Mouse (Mus musculus): ENCODE results near the gene Ppp2r5a. TPM values are rescaled to one million over a fixed set of nuclear protein-coding genes. Genes with fewer than 3 reads are reported as not detected.
A peak's percentile ranks its signal among the peaks of the same experiment; 100 is the strongest.

Gene Ppp2r5a
- total RNA-seq, 2 experiments from 2014 or later: 97.7 to 101 TPM

DNA sequence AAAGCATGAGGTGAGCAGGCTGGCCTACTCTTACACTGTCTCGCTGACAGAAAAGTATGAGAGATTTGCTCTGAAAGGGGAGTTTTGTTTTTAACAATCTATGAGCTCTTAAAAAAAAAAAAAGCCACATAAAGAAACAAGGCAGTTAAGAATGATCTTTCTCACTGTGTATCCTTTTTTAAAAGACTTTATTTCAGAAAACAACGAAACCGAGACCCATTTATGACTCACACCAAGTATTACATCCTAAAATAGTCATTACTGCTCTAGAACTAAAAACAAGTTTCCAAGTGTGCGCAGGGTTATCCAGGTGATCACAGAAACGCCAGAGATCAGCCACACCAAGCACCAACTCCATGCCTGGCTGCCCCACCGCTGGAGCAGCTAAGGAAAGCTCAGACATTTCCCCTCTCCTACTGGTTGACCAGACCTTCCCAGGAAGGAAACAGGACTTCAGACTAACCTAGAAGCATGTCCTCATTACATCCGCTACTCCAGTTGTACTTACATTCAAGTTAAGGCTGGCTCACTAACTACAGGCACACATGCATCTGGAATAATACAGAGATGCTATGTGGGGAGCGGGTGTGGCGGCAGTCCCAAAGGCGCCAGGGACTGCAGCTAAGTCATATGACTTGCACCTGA is 18.2 kb downstream of the Ppp2r5a start:
- intact Hi-C loops (cut with DNase I): no loop called here
- DNase-seq: no peak

DNA sequence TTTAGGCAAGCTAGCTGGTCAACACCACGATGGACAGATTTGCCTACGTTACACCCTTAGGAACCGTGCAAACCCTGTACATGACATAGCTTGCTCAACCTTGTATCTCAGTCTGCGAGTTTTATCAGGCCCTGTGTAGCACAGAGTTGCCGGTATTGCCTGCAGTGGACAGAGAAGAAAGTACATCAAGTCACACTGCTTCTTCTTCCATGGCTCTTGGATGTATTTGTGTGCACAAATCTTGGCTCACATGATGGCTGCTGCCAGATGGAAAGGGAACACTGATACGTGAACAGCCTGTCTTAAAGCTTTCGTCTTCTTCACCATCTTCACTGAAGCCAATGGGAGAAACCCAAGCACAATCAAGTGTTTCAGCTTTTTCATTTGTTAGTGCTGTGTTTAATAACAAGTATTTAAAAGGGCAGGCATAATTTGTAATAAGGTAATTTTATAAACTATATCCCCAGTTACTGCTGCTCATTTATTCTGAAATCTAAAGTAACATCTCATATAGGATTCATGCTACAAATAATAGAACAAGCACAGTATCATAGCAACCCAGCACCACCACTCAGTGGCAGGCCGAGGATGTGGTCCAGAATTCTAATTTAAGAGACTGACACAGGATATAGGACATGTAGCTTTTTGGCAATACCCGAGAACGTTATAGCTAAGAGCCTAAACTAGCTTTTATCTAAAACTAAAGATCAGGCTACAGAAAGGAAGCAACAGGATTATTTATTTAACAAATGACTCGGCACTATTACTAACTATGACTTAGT is 20.9 kb downstream of the Ppp2r5a start:
- intact Hi-C loops (cut with DNase I): no loop called here
- DNase-seq: no peak

DNA sequence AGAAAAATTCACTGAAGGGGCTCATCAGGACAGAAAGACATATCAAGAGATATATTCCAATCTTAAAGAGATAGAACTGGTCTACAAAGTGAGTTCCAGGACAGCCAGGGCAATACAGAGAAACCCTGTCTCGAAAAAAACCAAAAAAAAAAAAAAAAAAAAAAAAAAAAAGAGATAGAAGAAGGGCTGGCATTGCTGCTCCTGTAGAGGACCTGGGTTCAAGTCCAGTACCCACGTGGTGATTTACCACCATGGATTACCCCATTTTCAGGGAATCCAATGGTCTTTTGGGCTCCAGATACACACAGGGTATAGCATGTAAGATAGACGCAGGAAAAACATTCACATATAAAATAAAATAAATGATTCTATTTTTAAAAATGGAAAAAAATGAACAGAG is 22.2 kb downstream of the Ppp2r5a start:
- intact Hi-C loops (cut with DNase I): no loop called here
- DNase-seq: no peak

DNA sequence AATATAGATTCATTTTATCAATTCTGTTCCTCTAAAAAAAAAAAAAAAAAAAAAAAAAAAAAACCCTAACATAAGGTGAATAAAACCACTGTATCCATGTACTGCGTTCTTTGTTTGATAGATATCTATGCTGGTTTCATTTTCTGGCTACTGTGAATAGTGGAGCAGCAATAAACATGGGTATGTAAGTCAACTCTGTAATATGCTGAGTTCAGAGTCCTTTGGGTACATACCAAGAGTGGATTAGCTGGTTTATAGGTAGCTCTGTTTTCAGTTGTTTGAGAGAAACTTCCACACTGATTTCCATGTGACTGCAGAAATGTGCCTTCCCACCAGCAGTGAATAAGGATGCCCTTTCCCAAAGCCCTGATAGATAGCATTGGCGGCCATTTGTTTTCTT is 25.0 kb downstream of the Ppp2r5a start:
- intact Hi-C loops (cut with DNase I): no loop called here
- DNase-seq: no peak

DNA sequence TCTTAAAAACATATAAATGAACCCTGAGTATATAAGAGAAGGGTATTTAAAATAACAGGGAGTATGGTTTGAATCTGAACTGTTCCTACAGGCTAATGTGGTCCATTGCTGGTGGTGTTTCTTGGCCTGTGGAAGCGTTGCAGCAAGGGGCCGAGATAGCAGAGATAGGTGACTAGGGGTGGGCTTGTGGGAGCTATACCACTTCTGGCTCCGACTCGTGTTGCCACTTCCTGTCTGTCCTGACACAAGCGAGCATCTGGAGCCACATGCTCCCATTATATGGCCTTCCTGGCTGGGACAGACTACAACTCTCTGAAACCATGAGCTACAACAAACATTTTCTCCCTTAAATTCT is 27.5 kb downstream of the Ppp2r5a start:
- intact Hi-C loops (cut with DNase I): no loop called here
- no peak for DNase-seq

DNA sequence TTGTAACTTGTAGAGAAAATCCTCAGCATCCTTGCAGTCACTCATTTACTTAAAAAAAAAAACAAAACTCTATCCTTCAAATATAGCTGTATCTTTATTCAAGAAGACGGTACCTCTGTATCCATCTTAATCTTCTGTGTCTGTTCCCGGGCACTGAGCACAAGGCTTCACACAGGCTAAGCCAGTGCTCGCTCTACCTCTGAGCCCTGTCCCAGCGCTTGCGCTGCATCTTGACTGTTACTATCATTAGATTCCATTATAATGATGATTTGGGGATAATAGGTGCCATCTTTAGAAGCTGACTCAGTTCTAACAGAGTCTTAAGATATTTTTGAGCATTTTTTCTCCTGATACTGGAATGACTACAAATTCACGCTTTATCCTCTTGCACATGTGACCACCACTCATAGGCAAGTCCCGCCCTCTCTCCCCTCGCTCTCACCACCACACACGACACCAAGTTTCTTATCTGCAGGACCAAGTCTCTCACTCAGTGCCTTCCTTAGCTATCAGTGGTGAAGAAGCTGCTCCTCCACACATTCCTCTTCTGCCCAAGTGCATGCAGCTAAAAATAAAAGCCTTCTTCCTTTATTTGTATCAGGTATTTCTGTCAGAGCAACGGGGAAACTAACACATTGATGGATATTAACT is 28.0 kb downstream of the Ppp2r5a start:
- DNase-seq: no peak
- intact Hi-C loops (cut with DNase I): no loop called here

DNA sequence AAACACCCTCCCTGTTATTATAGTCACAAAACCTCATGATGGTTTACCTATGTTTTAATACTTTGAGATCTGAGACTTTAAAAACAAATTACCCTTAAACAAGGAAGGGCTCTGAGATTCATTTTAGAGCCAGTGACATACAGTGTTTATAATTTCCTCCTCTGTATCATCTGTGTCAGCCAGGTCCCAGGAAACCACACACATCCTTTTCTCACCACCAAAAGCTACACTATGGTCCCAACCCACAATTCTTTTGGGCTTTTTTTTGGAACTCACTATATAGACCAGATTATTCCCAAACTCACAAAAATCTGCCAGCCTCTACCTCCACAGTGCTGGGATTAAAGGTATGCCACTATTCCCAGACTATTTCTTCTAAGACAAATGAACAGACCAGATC is 33.9 kb downstream of the Ppp2r5a start:
- intact Hi-C loops (cut with DNase I): no loop called here

DNA sequence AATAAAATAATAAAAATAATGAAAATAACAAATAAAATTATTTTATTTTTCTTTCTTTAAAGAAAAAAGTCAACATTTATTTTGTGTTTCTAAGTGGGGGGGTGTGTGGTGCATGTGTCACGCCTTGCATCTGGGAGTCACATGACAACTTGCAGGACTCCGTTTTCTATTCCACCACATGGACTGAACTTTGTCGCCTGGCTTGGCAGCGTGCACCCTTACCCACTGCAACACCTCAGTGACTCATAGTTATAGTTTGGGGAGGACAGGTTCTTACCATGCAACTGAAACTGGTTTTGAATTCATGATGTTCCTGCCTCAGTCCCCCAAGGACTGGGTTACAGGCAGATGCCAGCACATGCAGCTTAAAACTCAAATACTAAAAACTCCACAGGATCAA is 34.9 kb downstream of the Ppp2r5a start:
- intact Hi-C loops (cut with DNase I): no loop called here
- DNase-seq: no peak

More for the DNA sequence above, 33.9 kb downstream of the Ppp2r5a start:
- no peak for DNase-seq

DNA sequence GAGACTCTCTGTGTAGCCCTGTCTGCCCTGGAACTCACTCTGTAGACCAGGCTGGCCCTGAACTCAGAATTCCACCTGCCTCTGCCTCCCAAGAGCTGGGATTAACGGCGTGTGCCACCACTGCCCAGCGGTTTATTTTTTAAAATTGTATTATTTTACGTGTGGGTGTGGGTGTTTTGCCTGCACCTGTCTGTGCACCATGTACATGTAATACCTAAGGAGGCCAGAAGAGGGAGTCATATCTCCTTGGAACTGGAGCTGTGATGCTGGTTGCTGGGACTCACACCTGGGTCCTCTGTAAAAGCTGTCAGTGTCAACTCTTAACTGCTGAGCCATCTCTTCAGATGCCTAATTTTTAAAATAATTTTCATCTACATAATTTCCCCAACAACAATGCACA is 38.6 kb downstream of the Ppp2r5a start:
- DNase-seq: no peak
- intact Hi-C loops (cut with DNase I): loop anchor here (2.0 kb wide), 1 partner anchor 198 kb away; no protein-coding TSS in a partner anchor

DNA sequence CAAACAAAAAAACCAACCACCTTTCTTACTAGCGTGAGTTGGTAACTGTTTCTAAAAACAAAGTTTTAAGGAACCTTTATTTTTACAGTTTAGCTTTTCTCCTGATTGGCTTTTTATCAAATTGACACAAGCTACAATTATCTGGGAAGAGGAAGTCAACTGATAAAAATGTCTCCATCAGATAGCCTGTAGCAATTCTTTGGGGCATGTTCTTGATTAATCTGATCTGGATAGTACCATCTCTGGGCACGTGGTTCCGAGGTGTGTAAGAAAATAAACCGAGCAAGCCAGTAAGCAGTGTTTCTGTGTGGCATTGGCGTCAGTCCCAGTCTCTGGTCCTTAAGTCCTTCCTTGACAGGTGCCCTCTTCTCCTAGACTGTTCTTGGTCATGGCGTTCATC is 40.7 kb downstream of the Ppp2r5a start:
- intact Hi-C loops (cut with DNase I): no loop called here
- DNase-seq: no peak

DNA sequence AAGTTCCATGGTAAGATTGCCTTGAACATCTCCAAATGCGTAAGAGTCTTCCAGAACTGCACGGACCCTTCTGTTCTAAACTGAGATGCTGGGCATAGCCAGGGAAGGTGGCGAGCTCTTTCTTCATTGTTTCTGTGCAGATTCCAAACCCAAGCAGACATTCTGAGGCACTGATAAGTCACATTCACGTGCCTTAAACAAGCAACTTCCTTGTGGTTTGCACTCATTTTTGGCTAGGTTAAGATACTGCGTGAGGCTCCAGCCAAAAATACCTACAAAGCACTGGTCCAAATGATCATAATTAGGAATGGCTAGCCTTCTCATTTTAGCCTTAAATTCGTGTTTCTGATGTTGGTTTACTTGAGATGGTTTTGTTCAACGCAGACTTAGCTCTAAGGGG is 43.6 kb downstream of the Ppp2r5a start:
- no peak for DNase-seq
- intact Hi-C loops (cut with DNase I): no loop called here

DNA sequence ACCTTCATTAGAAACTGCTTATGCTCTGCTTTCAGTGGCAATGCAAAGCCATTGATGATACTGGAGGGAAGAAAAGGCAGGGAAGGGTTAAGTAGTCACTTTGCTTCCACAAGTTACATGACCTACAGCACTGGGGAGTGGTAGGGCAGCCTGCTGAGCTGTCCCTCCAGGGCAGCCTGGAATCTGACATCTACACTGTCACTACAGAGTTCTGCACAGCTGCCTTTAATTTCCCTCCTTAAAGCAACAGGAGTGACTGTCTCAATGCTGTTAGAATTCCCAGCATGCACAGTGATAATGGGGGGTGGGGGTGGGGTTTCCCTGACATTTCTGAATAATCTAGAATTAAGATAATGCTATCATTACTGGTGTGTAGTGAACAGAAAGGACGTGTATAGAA is 46.1 kb downstream of the Ppp2r5a start:
- DNase-seq: no peak
- intact Hi-C loops (cut with DNase I): loop anchor here (2.0 kb wide), 1 partner anchor 44 kb away; no protein-coding TSS in a partner anchor

DNA sequence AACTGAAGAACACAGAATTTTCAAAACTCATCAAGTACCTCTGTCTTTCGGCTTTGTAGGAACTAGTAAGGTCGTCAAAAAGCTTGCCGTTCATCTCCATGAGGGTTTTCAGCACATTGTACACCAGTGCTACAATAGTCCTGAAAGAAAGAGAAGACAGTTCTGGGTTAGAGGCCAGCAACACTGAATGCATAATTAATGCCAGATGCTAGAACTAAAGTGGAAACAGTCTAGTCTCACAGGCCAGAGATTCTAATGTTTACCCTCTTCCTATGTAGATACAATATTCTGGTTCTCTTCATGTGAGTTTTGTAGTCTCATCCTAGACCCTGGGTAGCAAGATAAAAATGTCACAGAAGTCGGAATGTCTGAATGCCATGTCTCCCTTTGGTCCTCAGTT is 49.2 kb downstream of the Ppp2r5a start:
- no peak for DNase-seq
- intact Hi-C loops (cut with DNase I): loop anchor here (2.0 to 5.0 kb wide), 2 partner anchors 38 to 211 kb away; no protein-coding TSS in a partner anchor

DNA sequence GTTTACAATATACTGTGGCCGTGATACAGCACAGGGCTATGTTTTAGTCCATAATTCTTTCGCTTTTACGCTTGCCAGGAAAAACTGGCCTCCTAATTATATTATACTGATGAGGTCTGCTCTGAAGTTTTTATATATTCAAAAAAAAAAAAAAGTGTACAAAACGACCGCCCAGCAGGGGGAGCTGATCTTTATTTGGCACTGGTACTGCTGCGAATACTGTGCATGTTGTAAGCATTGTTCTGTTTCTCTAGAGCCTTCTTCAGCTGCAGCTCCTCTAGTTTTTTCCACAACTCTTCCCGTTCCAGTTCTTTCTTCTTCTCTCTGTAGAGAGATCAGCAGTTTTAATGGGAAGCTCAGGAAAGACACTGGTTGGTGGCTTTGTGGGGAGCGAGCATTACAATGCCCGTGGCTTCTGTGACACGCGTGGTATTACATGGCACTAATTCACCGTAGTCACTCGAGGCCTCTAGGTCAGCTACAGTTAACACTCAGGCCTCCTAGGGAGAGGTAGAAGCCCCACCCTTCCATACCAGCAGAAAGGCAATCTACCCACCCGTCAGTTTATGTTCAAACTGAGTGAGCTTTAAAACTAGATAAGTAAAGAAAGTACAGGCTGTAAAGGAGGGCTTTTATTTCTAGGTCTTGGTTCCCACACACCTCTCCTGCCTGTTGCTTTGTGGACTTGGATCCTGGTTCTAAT is 50.1 kb downstream of the Ppp2r5a start:
- intact Hi-C loops (cut with DNase I): loop anchor here (2.0 to 5.0 kb wide), 2 partner anchors 39 to 212 kb away; no protein-coding TSS in a partner anchor

DNA sequence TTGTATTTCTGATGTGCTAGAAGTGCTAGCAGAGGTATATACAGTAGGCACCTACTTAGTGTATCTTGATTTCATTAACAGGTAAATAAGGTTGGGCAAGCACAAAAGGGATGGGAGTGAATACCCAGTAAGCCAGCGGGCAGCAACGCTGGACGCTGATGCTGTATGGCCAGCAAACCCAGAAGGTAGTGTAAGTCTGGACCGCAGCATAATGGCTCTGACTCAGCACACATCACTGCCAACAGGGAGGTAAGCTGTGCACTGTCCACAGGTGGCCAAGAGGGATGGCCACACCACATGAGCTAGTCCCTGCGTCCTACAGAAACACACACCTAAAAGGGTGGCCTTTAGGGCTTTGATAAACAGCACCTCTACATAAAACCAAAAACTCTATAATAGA is 52.7 kb downstream of the Ppp2r5a start:
- intact Hi-C loops (cut with DNase I): loop anchor here (5.0 kb wide), 1 partner anchor 42 kb away; no protein-coding TSS in a partner anchor
- DNase-seq: no peak

More for the DNA sequence above, 50.1 kb downstream of the Ppp2r5a start:
- DNase-seq: peak; percentile 45 to 64

DNA sequence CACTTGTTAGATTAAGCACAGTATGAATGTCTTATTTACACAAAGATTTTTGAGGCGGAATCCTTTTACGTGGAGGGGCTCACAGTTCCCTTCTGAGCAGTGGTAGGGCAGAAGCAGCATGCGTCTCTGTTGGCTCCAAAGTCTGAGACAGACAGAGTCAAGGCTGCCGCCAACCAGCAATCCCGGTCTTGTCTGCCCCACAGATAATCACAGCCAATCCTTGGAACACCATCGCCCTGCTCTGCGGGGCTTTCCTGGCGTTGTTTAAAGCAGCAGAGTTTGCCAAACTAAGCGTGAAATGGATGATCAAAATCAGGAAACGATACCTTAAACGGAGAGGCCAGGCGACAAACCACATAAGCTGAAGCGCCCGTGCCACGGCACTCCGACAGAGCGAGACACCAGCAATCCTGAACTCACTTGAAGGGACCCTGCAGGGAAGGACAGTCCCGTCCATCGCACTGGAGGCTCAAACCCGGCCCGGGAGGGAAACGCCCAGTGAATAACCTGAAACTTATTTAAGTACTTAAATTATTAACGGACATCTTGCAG is 53.5 kb downstream of the Ppp2r5a start:
- DNase-seq: no peak
- intact Hi-C loops (cut with DNase I): loop anchor here (5.0 kb wide), 2 partner anchors 37 to 43 kb away; no protein-coding TSS in a partner anchor

DNA sequence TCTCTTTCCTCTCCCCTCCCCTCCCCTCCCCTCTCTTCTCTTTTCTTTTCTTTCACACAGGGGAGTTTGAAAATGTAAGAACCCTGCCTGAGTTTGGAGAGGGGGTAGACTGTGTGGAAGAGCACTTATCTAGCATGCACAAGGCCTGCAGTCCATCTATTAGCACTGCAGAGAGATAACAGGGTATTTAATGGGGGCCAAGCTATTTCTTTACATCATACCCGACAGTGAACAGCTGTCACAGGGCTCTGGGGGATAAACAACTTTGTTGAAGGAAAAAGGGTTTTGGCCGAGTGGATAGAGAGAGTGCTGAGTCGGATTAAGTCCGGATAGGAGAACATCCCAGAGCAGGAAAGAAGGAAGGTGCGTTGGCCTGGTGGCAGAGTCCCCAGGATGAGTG is 54.1 kb downstream of the Ppp2r5a start:
- intact Hi-C loops (cut with DNase I): loop anchor here (5.0 kb wide), 1 partner anchor 37 kb away; no protein-coding TSS in a partner anchor
- no peak for DNase-seq

DNA sequence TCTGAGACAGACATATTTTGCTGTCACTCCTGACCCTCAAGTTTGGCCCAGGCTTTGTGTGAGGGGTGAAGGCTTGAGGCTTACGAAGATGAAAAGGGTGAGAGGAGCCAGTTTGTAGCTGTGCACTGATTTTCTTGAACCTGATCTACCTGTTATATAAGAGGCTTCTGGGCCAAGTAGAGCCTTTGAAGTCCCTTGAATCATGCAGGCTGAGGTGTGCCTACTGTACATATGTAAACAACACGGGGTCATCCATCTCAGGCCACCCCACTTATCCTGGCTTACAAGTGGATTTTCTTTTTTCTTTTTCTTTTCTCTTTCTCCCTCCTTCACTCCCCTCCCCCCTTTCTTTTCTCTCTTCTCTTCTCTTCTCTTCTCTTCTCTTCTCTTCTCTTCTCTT is 54.5 kb downstream of the Ppp2r5a start:
- no peak for DNase-seq
- intact Hi-C loops (cut with DNase I): loop anchor here (5.0 kb wide), 1 partner anchor 36 kb away; no protein-coding TSS in a partner anchor

DNA sequence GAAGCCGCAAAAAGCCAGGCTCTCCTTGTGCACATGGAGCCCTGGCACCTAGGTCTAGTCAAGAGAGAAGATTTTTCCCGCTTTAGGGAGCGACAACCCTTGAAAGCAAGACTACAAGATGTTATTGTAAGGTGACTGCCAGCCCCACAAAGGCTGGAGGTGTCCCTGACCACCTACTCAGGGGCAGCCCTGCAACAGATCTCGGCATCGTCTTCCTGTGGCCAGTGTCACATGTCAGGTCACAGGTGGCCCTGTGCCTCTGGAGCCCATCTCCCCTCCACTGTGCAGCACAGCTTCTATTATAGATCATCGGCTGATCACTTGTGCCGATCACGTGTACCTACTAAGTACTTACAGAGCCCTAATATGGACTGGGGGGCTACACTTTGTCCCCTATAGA is 55.5 kb downstream of the Ppp2r5a start:
- intact Hi-C loops (cut with DNase I): loop anchor here (5.0 kb wide), 1 partner anchor 35 kb away; no protein-coding TSS in a partner anchor

DNA sequence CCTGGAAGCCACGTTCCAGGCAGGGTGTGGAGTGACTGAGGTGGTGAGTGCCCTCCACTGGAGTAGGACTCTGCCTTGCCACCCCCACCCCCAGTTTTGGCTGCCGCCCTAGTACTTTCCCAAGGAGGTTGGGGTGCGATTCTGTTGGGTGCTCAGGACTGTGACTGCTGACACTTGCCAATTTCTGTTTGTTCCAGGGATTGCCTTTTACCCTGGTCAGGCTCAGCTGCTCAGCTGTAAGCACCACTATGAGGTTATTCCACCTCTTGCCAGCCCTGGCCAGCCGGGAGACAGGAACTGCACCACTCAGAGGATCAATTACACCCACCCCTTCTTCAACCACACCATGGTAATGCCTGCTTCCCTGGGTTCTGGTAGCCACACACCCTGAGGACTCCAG is 62.5 kb downstream of the Ppp2r5a start:
- DNase-seq: no peak
- intact Hi-C loops (cut with DNase I): no loop called here

More for the DNA sequence above, 55.5 kb downstream of the Ppp2r5a start:
- no peak for DNase-seq
